Mouse (Mus musculus): ENCODE measurements around the gene Herc2.

Gene Herc2

DNA sequence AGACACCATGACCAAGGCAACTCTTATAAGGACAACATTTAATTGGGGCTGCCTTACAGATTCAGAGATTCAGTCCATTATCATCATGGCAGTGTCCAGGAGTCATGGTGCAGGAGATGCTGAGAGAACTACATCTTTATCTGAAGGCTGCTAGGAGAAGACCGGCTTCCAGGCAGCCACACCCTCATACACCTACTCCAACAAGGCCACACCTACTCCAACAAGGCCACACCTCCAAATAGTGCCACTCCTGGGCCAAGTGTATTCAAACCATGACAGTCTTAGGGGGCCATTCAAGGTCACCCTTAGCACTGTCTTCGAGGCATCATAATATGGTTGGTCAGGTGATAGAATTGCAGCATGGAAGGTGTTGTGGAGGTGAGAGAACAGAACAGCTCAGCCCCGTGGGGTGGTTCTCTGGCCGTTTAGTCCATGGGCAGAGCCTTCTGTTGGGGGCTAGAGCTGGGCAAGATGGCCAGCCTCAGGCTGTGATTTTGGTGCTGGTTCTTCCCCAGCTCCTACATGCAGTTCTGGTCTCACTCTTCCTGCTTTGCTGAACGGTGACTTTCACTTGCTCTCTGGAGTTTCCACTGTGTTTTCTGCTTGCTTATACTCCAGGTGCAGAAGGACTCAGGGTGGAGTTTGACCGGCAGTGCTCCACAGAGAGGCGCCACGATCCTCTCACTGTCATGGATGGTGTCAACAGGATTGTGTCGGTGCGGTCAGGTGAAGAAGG is 151.7 kb downstream of the Herc2 start:
- no peak for DNase-seq (ENCODE audit: low spot score in 2 of 2)

DNA sequence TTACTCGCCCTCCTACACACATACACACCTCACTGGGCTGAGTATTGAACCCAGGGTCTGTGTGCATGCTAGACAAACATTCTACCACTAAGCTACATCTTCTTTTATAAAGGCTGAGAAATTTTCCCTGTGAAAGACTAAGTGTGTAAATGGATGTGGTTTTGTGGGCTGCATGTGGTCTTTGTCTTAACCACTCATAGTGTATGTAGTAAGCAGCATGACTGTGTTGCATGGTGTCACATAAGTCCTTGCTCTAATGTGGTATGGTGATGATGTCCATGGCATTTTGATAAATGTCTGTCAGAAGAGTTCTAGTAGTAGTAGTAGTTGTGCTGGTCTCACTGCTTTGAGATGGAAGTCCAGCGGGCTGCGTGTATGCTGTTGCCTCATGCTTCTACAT is 152.8 kb downstream of the Herc2 start:
- DNase-seq (ENCODE audit: low spot score in 2 of 2), result no peak

DNA sequence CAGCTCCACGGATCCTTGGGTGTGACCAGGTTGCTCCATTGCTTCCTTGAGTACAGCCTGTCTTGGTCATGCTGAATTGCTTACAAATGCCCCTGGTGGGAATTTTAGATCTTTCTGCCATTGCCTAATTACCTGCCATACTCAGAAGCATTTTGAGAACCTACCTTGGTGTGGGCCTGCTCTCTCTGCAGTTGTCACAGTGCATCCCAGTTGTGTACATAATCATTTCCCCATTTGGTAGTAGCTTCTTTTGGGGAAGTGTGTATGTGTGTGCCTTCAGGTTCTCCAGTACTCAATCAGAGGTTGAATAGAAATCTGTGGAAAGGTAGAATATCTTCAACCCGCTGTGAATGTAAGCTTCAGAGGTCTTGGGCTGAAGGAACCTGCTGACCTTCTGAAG is 153.3 kb downstream of the Herc2 start:
- no peak for DNase-seq (ENCODE audit: low spot score in 2 of 2)

DNA sequence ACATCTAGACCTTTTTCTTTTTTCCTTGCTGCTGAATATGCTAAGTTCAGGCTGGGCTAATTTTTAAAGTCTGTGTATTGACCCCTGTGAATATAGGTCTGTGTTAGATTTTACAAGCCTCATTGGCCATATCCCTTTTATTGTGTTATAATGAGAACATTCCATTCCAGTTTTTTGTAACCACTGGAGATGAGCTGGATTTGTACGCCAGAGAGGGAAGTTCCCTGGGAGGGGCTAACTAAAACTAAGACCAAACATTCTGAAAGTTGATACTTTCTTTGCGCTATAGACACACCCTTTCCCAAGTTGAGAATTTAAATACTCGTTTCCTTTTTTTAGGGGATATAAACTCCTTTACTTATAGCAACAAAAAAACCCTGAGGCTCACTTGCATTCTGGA is 154.9 kb downstream of the Herc2 start:
- DNase-seq (ENCODE audit: low spot score in 2 of 2), result no peak

DNA sequence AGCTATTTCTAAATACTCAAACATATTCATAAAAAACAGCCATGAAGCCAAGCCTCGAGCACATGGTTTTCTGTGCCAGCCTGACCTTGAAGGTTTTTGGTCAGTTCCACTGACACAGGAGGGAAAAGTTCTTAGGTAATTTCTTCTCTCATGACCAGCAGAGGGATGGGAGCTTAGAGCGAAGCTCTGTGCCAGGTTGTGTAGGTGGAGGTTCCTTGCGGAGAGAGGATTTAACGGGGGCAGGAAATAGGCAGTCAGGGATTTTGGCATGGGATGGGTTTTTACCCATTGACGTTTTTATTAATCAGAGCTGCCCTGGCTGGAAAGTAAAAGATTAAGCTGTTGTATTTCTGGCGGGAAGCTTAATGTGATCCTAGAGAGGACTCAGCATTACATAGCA is 170.8 kb downstream of the Herc2 start:
- DNase-seq (ENCODE audit: low spot score in 2 of 2), result no peak

DNA sequence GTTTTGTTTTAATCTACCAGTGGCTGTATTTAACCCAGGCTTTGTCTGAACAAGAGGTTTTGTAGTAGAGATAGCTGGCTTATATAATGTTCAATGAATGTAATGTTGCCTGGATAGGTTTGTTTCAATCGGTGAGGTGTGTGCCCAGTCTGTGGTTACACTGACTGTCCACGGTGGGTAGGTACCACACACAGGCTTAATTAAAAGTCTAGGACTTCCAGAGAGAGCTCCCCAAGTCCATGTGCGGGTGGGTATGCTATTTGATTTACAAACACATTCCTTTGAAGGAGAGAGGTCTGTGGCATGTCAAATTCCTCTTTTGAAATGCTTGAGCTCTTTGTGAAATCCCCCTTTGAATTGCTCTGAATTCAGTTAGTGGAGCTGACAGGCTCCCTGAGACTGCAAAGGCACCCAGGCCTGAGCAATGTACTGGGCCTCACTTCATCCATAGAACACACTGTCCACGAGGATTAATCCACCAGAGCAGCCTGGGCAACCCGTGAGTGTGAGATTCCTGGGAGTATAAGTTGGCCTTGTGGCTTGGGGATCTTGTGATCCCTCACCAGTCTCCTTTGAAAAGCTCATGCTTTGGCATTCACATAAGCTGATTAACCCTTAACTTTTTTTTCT is 185.9 kb downstream of the Herc2 start:
- no peak for DNase-seq (ENCODE audit: low spot score in 2 of 2)

DNA sequence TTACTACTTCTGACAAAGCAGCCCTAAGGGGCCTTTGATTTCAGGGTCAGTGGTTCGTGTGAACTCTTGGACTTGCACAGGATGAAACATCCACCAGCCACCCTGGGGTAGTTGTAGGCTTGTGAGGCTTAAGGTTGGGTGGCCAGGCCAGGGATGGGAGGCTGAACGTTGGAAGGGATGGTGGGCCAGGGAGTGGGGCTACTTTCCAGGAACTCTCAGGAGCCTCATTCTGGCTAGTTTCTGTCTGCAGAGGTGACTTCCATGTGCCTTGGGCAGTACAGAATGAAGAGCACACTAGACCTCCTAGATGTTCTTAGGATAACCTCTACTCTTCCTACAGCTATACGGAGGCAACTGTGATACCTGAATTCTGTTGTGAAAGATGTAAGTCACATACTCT is 186.6 kb downstream of the Herc2 start:
- no peak for DNase-seq (ENCODE audit: low spot score in 2 of 2)

DNA sequence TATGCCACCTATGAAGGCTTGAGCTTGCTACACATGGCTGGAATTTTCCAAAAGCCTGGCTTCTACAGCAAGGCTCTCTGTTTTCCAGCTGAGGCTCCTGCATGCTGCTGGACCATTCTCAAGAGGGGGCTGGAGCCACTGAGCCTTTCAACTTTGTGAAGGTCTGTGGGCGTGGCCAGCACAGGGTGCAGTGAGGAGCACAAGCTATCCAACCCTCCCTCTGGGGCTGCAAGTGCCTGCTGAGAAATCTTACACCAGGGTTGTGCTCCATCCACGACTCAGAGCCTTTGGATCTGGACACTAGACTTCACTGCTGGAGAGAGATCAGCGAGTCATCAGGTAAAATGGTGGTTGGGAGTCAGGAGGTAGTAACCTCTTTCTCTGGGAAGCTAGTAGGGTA is 189.5 kb downstream of the Herc2 start, which contains the start of gene Oca2:
Oca2 (plus strand) TSS at position 218 of the 400 bp plus-strand sequence.
- DNase-seq (ENCODE audit: low spot score in 2 of 2), result no peak

DNA sequence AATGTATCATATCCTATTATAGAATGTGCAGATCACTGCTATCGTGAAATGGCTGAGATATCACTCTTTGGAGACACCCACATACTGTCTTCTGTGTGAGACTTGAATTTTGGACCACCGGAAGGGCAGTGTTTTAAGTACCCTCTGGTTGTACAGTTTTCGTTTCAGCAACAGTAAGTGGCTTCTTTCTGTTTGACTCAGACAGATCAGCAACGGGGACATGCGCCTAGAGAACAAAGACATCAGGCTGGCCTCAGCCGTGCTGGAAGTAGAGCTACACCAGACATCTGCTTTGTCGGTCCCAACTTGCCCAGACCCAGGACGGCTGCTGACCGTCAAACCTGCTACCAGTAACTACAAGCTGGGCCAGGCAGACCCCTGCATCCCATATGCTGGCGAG is 204.6 kb downstream of the Herc2 start:
- DNase-seq (ENCODE audit: low spot score in 2 of 2), result no peak

DNA sequence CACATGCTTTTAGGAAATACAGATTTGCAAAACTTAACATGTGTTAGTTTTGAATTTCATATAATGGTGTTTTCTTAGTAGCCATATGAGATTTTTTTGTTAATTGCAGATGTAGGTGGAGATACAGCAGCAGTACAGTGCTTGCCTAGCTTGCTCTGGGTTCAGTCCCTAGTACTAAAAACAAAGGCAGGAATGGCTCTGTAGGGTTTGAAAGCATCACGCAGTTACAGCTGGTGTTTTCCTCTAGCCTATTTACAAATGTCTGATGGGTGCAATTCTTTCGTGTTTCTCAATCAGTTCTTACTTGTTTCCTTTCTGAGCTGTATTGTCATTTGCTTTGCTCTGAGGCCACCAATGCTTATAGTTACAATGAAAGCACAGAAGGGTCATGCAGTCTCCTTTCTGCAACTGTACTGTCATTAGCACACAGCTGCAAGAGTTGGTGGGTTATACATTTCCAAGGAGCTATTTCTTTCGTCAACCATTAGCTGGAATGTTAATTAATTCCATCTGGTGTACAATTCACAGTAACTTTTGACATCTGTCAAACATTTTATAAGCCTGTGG is 208.0 kb downstream of the Herc2 start:
- DNase-seq (ENCODE audit: low spot score in 2 of 2), result no peak

DNA sequence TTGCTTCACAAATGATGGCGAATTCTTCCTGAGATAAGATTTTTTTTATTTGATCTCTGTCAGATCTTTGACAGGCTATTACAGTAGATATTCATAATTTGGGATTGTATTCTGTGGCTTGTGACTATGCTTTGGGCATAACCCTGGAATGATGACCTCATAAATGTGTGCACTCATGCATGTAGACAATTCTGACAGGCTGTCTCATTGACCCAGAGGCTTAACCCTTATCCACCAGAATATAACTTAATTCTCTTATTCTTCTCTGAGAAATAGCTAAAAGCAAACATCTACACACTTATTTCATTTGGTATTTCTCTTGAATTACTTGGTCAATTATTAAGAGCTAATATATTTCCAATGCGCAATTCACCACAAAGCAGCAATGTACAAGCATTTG is 227.5 kb downstream of the Herc2 start:
- no peak for DNase-seq (ENCODE audit: low spot score in 2 of 2)

All from spleen, postnatal 36 days (tissue).